Mouse (Mus musculus): ENCODE data around the gene Vwa3b. TPM values are rescaled to one million over a fixed set of nuclear protein-coding genes. Genes with fewer than 3 reads are reported as not detected.
"Not testable (repeated sequence)": the region's sequence is repeated elsewhere in the genome, so short reads cannot be mapped to it uniquely, and the experiment has no call there.

The Vwa3b gene
- total RNA-seq, 2 experiments from 2014 or later, result 54.9 to 56.1 TPM

DNA sequence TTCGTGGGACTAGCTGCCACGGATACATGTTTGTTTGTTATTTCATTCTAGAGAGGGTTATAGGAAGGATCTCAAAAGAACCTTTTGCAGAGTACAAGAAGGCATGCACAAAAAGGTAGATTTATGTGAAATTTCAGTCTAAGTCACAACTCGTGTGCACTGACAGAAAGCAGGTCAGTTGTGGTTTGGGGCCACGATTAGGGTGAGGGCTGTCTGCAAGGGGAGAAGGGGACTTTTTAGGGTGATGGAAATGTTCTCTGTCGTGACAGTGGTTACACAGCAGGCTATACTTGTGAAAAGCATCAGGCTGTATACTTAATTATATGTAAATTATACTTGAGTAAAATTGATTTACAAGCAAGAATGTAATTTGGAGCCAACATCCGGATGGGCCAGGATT lies 30.6 kb upstream of the Vwa3b start:
- intact Hi-C loops (cut with DNase I), result loop anchor here (5.0 kb wide), 1 partner anchor 58 kb away; no protein-coding TSS in a partner anchor

DNA sequence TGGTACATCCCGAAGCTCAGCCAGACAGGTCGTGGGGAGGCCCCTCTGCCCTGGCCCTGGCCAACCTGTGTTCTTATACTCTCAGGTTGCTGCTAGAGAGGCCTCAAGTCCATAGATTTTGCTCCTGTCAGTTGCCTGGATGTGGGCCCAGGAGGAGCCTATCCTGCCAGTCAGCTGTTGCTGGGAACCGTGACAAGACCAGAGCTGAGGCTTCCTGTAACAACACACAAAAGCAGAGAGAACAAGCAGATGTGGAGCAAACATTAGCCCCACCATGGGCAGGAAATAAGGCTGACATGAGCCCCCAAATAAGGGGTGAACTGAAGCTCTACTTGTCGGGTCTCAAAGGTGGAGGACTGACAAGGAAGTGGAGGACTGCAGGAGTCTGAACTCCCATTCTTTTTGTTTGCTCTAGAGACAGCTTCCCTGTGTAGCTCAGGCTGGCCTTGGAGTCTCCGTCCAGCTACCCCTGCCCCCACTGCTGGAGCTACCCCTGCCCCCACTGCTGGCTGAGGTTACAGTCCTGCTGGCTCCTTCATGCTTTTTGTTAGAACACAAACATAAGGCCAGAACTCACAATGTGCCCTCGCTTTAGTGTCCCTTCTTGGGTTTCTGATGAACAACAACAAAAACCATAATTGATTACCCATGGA lies 29.7 kb upstream of the Vwa3b start:
- intact Hi-C loops (cut with DNase I), result loop anchor here (5.0 kb wide), 1 partner anchor 59 kb away; no protein-coding TSS in a partner anchor
- no peak for TF ChIP-seq CTCF (IDR thresholded peaks at IDR 0.05)
- Histone ChIP-seq H3K4me3 (peak overlapping the region; percentile 55), H3K27ac (peak overlapping the region; percentile 92)
- DNase-seq, result peak; percentile 92

More for the DNA sequence above, 30.6 kb upstream of the Vwa3b start:
- peak overlapping the region; percentile 55 for H3K4me3 ChIP-seq
- TF ChIP-seq CTCF (IDR thresholded peaks at IDR 0.05), result no peak
- DNase-seq, result no peak
- H3K27ac ChIP-seq, result peak overlapping the region; percentile 92

DNA sequence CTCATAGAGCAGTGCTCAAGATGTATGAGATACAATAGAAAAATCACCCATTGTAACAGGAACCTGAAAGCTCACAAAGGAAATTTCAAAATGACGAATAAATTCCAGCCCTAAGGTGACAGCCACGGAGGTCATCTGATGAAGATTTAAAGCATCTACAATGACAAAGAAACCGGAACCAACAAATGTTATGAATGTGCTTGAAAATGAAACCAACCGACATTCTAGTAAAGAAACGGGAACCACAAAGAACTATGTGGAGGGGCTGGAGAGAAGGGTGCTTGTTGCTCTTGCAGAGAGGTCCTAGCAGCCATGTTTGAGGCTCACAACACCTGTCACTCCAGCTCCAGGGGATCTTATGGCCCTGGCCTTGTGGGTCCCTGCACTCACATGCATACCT lies 26.1 kb upstream of the Vwa3b start:
- Histone ChIP-seq H3K4me3 (no peak overlapping the region), H3K27ac (no peak overlapping the region)
- no peak for TF ChIP-seq CTCF (IDR thresholded peaks at IDR 0.05)
- DNase-seq, result no peak
- intact Hi-C loops (cut with DNase I), result loop anchor here (5.0 kb wide), 1 partner anchor 143 kb away; no protein-coding TSS in a partner anchor

DNA sequence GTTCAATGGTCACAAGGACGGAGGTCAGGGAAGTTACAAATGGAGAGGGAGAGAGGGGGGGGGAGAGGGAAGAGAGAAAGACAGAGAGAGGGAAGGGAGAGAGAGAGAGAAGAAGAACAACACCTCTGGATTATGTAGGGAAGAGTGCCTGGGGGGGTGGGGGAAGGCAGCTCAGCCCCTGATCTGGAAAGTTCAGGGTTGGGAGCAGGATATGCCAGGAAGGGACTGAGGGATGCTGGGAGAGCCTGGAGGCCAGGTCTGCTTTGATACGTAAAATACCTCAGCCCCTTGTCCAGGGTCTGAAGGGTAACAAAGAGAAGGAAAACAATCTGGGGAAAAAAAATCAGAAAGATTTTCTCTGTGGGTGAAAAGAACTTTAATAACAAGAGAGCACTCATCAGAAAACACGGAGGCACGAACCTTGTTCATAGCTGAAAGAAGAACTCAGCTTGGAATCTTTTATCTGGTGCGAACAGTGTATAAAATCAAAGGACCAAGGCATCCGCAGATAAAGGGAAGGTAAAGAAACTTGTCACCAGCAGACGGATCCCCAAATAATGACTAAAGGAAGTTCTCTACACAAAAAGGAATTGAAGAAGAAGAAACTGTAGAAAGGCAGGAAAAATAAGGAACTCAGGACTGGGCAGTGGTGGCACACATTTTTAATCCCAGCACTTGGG lies 24.6 kb upstream of the Vwa3b start:
- Histone ChIP-seq H3K4me3 (no peak overlapping the region), H3K27ac (no peak overlapping the region)
- intact Hi-C loops (cut with DNase I), result loop anchor here (5.0 kb wide), 1 partner anchor 144 kb away; no protein-coding TSS in a partner anchor
- DNase-seq, result no peak
- TF ChIP-seq CTCF (IDR thresholded peaks at IDR 0.05), result no peak

DNA sequence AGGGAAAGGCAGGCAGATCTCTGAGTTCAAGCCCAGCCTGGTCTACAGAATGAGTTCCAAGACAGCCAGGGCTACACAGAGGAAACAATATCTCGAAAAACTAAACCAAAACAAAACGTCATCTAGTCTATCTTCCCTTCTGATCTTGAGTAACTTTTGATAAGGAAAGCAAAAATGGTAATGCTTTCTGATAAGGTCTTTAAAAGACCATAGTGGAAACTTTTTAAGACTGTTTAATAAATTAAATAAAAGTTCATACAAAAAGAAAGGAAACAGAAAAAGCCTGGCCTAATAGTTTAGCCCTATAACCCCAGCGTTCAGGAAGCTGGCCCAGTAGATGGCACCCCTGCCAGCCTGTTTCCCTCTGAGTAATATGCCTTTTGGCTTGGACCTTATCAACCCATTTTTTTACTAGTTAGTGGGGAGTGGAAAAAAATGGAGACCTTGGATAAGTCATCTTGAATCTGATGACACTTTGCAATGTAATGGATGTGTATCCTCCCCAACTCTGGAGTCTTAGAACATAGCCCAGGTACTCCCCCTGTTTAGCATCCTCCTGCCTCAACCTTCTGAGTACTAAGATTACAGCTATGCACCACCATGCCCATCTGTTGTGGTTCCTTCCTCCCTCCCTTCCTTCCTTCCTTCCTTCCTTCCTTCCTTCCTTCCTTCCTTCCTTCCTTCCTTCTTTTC lies 23.9 kb upstream of the Vwa3b start:
- TF ChIP-seq CTCF (IDR thresholded peaks at IDR 0.05), result no peak
- Histone ChIP-seq H3K27ac (no peak overlapping the region), H3K4me3 (no peak overlapping the region)
- DNase-seq, result no peak
- intact Hi-C loops (cut with DNase I), result loop anchor here (5.0 kb wide), 1 partner anchor 145 kb away; no protein-coding TSS in a partner anchor

DNA sequence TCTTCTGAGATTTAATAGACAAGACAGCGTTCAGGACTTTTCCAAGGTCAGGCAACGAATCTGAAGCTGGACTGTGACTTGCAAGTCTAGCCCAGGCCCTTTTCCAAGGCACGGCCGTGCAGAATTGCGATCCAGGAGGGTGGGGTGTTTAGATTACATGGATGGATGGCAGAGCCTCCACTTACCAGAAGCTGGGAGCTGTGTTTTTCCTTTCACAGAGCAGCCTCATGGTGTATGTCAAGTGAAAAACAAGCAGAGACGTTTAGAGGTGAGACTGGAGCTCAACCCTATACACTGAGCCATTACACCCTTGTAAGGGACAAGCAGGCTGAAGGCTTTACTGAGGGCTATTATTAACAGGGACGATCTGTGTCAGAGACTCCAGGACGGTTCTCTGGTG lies 21.9 kb upstream of the Vwa3b start:
- peak overlapping the region; percentile 85 for H3K27ac ChIP-seq
- DNase-seq, result peak; percentile 84
- peak overlapping the region; percentile 51 for H3K4me3 ChIP-seq
- TF ChIP-seq CTCF (IDR thresholded peaks at IDR 0.05), result no peak
- intact Hi-C loops (cut with DNase I), result loop anchor here (5.0 kb wide), 1 partner anchor 147 kb away; no protein-coding TSS in a partner anchor

DNA sequence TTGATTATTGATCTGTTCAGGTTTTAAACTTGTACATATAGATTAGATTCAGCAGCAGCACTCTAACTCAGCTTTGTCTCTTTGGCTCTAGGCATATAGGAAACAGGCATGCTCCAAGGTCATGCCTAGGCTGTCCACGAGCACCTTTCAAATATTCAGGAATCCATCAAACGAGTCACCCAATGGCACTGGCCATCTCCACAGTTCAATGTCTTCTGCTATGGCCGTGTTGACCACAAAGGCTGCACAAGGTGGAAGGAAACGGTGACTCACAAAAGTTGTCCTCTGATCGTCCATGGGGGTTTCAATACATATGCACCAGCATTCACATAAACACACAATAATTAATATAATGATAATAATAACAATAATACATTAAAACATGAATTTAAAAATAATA lies 21.4 kb upstream of the Vwa3b start:
- DNase-seq, result no peak
- no peak for TF ChIP-seq CTCF (IDR thresholded peaks at IDR 0.05)
- H3K4me3 ChIP-seq, result peak overlapping the region; percentile 51
- intact Hi-C loops (cut with DNase I), result no loop called here
- H3K27ac ChIP-seq, result peak overlapping the region; percentile 85

DNA sequence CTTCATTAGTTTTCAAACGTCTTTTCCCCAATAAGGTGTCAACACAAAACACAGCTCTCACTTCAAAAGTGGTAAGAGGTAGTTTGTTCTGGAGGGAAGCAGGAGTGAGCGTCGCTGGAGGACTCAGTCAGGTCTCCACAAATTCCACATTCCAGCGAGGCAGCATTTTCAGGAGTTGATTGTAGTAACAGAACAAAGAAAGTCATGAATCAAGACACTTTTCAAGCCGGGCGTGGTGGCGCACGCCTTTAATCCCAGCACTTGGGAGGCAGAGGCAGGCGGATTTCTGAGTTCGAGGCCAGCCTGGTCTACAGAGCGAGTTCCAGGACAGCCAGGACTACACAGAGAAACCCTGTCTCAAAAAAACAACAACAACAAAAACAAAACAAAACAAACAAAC lies 19.9 kb upstream of the Vwa3b start:
- H3K4me3 ChIP-seq; intact Hi-C loops (cut with DNase I); H3K27ac ChIP-seq; DNase-seq: not testable (repeated sequence)

DNA sequence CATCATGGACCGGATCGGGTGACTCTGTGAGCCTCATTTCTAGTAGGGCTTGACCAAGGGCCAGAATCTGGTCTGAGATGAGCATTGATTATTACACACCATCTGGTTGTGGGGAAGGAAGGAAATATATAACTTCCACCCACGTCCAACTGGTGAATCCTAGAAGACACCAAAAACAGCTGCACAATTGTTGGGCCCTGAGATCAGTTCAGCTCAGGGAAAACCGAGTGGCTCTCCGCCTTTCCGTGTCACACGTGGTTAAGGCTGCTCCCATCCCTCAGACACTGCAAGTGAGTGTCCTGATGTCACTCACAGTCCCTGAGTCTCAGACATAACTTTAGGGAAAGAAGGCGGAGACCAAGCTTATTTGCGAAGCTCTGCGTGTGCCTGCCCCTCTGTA lies 16.5 kb upstream of the Vwa3b start:
- no peak overlapping the region for H3K4me3 ChIP-seq
- peak overlapping the region; percentile 82 for H3K27ac ChIP-seq
- peak; percentile 40 for DNase-seq
- intact Hi-C loops (cut with DNase I), result loop anchor here (5.0 kb wide), 2 partner anchors 67 to 107 kb away; no protein-coding TSS in a partner anchor
- TF ChIP-seq CTCF (IDR thresholded peaks at IDR 0.05), result no peak

DNA sequence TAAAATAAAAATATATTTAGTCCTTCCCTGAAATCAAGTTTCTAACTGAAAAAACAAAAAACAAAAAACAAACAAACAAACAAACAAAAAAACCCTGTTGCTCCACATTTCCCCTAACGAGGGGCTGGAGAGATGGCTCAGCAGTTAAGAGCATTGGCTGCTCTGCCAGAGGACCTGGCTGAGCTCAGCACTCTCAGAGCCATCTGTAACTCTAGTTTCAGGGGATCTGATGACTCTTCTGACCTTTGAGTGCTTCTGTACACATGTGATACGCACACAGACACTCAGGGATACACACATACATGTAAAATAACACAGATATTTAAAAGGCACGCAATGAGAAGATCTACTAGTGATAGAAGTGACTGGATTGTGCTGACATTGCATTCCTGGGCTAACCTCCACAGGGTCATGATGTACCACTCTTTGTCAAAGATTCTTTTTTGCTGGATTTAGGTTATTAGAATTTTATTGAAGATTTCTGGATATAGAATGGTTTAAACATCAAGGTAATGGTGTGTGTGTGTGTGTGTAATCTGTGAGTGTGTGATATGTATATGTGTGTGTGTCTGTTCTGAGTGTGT lies 14.7 kb upstream of the Vwa3b start:
- intact Hi-C loops (cut with DNase I), result loop anchor here (5.0 kb wide), 2 partner anchors 66 to 106 kb away; no protein-coding TSS in a partner anchor
- peak overlapping the region; percentile 82 for H3K27ac ChIP-seq
- peak overlapping the region; percentile 41 for H3K4me3 ChIP-seq
- no peak for TF ChIP-seq CTCF (IDR thresholded peaks at IDR 0.05)
- DNase-seq, result peak; percentile 51

DNA sequence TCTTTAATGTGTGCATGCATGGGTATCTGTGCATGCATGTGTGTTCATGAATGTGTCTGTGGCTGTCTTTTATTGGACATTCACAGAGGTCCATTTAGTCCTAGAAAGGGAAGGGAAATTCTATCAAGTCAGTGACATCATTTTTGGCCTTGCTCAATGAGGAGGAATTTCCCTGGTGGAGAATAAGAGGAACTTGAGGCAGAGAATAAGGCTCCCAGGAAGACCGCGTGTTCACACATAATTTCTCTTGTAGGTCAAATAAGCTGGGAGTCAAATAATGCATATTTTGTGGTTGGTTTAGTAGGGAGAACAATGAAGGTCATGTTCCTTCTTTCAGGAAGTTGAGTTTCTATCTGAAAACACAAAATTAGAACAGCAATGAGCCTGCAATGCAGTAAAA lies 13.4 kb upstream of the Vwa3b start:
- intact Hi-C loops (cut with DNase I), result loop anchor here (5.0 kb wide), 2 partner anchors 64 to 104 kb away; no protein-coding TSS in a partner anchor
- Histone ChIP-seq H3K27ac (peak overlapping the region; percentile 32; the same call in 1 of the 2 replicates), H3K4me3 (no peak overlapping the region)
- DNase-seq, result no peak
- peak; percentile 26 for TF ChIP-seq CTCF (IDR thresholded peaks at IDR 0.05)

DNA sequence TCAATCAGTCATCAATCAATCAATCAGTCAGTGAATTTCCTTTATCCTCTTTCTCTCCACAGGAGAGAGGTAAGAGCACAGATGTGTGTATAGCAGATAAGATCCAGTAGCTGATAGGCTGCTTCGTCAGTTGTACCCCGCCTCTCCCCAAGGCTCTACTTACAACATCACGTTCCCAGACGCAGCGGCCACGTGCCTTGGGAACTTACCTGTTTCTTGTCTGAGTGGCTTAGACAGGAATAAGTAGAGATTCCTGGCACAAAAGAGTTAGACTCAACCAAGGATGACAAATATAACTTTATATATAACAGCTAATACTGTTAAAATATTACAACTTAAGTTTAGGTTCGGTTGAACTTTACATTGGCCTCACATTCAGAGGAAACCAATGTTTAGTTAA lies 12.7 kb upstream of the Vwa3b start:
- no peak for TF ChIP-seq CTCF (IDR thresholded peaks at IDR 0.05)
- intact Hi-C loops (cut with DNase I), result loop anchor here (5.0 kb wide), 2 partner anchors 64 to 104 kb away; no protein-coding TSS in a partner anchor
- Histone ChIP-seq H3K27ac (peak overlapping the region; percentile 32; the same call in 1 of the 2 replicates), H3K4me3 (no peak overlapping the region)
- peak; percentile 60 for DNase-seq
